In genomic region chr2:131053851-131054645, GRCm38 (mm10) we compare ENCODE assay signal across 8 mouse cellular contexts. TPM values are rescaled to one million over a fixed set of nuclear protein-coding genes. Genes with fewer than 3 reads are reported as not detected.
A peak's percentile ranks its signal among the peaks of the same experiment; 100 is the strongest.
DNase-seq lines count a peak whose midpoint lies in the region; ATAC-seq lines count a peak whose summit lies in the region.

No protein-coding gene starts in this region.

- no peak for ATAC-seq in heart, embryonic 13.5 days (ENCODE audit: extremely low read depth, insufficient number of reproducible peaks, low FRiP score, low TSS enrichment)
- ATAC-seq in hindbrain, embryonic 16.5 days, result peak; percentile 37
- ATAC-seq in neural tube, embryonic 11.5 days (ENCODE audit: insufficient read depth, low FRiP score, low TSS enrichment), result no peak

- no peaks in the 10 kb centered on the region for H3K9me3 ChIP-seq in heart, embryonic 13.5 days
- H3K9me3 ChIP-seq in hindbrain, embryonic 16.5 days (ENCODE audit: control insufficient read depth, low read length), result no peaks in the 10 kb centered on the region
- H3K9me3 ChIP-seq in neural tube, embryonic 11.5 days (ENCODE audit: control insufficient read depth, low read length), result no peaks in the 10 kb centered on the region

- WGBS in heart, embryonic 13.5 days, result 2% methylated on average over 45 of the region's 45 CpGs
- WGBS in hindbrain, embryonic 16.5 days, result 2% methylated on average over 45 of the region's 45 CpGs
- WGBS in neural tube, embryonic 11.5 days, result 1% methylated on average over 45 of the region's 45 CpGs

- no peak overlapping the region for H3K27ac ChIP-seq in heart, embryonic 13.5 days (replicated peaks)
- H3K27ac ChIP-seq in hindbrain, embryonic 16.5 days (ENCODE audit: low read depth, low read length), result no peak overlapping the region
- H3K27ac ChIP-seq in neural tube, embryonic 11.5 days (ENCODE audit: low read depth, low read length), result no peak overlapping the region

- no peak for DNase-seq in heart, postnatal 10 days
- peak; percentile 48 for DNase-seq in embryo, embryonic 10.5 days (ENCODE audit: low spot score)
- DNase-seq in neural tube, embryonic 11.5 days (ENCODE audit: low spot score), result peak; percentile 55
- DNase-seq in urinary bladder, postnatal 36 days (ENCODE audit: low spot score in 2 of 2), result no peak
- DNase-seq in cerebellum, postnatal 36 days, result no peak
- no peak for DNase-seq in cerebellum, adult 9-11 months

- H3K4me3 ChIP-seq in heart, embryonic 13.5 days, result peak overlapping the region; percentile 44
- H3K4me3 ChIP-seq in hindbrain, embryonic 16.5 days (ENCODE audit: low read length), result peak overlapping the region; percentile 33
- peak overlapping the region; percentile 0; the same call in 1 of the 2 replicates for H3K4me3 ChIP-seq in neural tube, embryonic 11.5 days (ENCODE audit: low read depth, low read length)

- H3K27me3 ChIP-seq in heart, embryonic 13.5 days (replicated peaks), result peaks cover 80% of the 10 kb centered on the region
- H3K27me3 ChIP-seq in hindbrain, embryonic 16.5 days (replicated peaks; ENCODE audit: control insufficient read depth, insufficient read depth, low read length), result peaks cover 40% of the 10 kb centered on the region
- peaks cover 39% of the 10 kb centered on the region for H3K27me3 ChIP-seq in neural tube, embryonic 11.5 days (ENCODE audit: control insufficient read depth, insufficient read depth, low read length)

- peaks cover 39% of the 10 kb centered on the region for H3K4me1 ChIP-seq in heart, embryonic 13.5 days
- peaks cover 15% of the 10 kb centered on the region for H3K4me1 ChIP-seq in hindbrain, embryonic 16.5 days (ENCODE audit: control insufficient read depth, insufficient read depth, low read depth, low read length)
- no peaks in the 10 kb centered on the region for H3K4me1 ChIP-seq in neural tube, embryonic 11.5 days (ENCODE audit: control insufficient read depth, insufficient read depth, low read length)

- H3K36me3 ChIP-seq in heart, embryonic 13.5 days, result no peaks in the 10 kb centered on the region
- H3K36me3 ChIP-seq in hindbrain, embryonic 16.5 days (ENCODE audit: control insufficient read depth, insufficient read depth, low read length), result no peaks in the 10 kb centered on the region
- no peaks in the 10 kb centered on the region for H3K36me3 ChIP-seq in neural tube, embryonic 11.5 days (ENCODE audit: control insufficient read depth, insufficient read depth, low read length)

- intact Hi-C loops in heart, postnatal 10 days (cut with DNase I), result loop anchor here (10.0 kb wide), 1 partner anchor 201 kb away; no protein-coding TSS in a partner anchor

- peak overlapping the region; percentile 64 for H3K9ac ChIP-seq in heart, embryonic 13.5 days
- peak overlapping the region; percentile 28; the same call in 1 of the 2 replicates for H3K9ac ChIP-seq in hindbrain, embryonic 16.5 days (ENCODE audit: low read depth, low read length)
- no peak overlapping the region for H3K9ac ChIP-seq in neural tube, embryonic 11.5 days (ENCODE audit: low read length)

- H3K4me2 ChIP-seq in heart, embryonic 13.5 days, result peak overlapping the region; percentile 65
- H3K4me2 ChIP-seq in hindbrain, embryonic 16.5 days (ENCODE audit: low read length), result peak overlapping the region; percentile 56
- H3K4me2 ChIP-seq in neural tube, embryonic 11.5 days (ENCODE audit: low read depth), result peak overlapping the region; percentile 23

RNA-seq across cellular contexts. Expression of gene Adam33, which starts 9.6 kb away (rescaled TPM):
- 11.7 and 12.8 TPM in 2 replicates for polyA plus RNA-seq in heart, embryonic 13.5 days (2015; fragmentation: Nextera tagmentation; extraction: Ambion mirVana)
- total RNA-seq in heart, postnatal 10 days (2021), result 1 to 10 TPM in 1 of 2 experiments, under 1 TPM in 1; 0.92 to 1.8 TPM
- 1.6 and 2.3 TPM in 2 replicates for polyA plus RNA-seq in hindbrain, embryonic 16.5 days (2015; fragmentation: Nextera tagmentation; extraction: Ambion mirVana)
- polyA plus RNA-seq in neural tube, embryonic 11.5 days (2014; fragmentation: Nextera tagmentation; extraction: Ambion mirVana), result 0.37 and 0.72 TPM in 2 replicates

RNA-seq across cellular contexts. Expression of gene Gfra4, which starts 11.2 kb away (rescaled TPM):
- polyA plus RNA-seq in heart, embryonic 13.5 days (2015; fragmentation: Nextera tagmentation; extraction: Ambion mirVana), result 3.2 and 3.4 TPM in 2 replicates
- total RNA-seq in heart, postnatal 10 days (2021), result 1 to 10 TPM; 3.8 to 6.8 TPM
- polyA plus RNA-seq in hindbrain, embryonic 16.5 days (2015; fragmentation: Nextera tagmentation; extraction: Ambion mirVana), result 48.4 and 53.5 TPM in 2 replicates
- 5.5 and 7.4 TPM in 2 replicates for polyA plus RNA-seq in neural tube, embryonic 11.5 days (2014; fragmentation: Nextera tagmentation; extraction: Ambion mirVana)

RNA-seq across cellular contexts. Expression of gene Siglec1, which starts 32.5 kb away (rescaled TPM):
- 0.31 and 0.33 TPM in 2 replicates for polyA plus RNA-seq in heart, embryonic 13.5 days (2015; fragmentation: Nextera tagmentation; extraction: Ambion mirVana)
- total RNA-seq in heart, postnatal 10 days (2021), result under 1 TPM; 0.64 to 0.77 TPM
- 0.15 and 0.24 TPM in 2 replicates for polyA plus RNA-seq in hindbrain, embryonic 16.5 days (2015; fragmentation: Nextera tagmentation; extraction: Ambion mirVana)
- polyA plus RNA-seq in neural tube, embryonic 11.5 days (2014; fragmentation: Nextera tagmentation; extraction: Ambion mirVana), result 0.04 and 0.12 TPM in 2 replicates

Comparison
In these comparisons a context has a peak if more than half of its experiments do, and no peak if none do; other contexts are left out.
1. DNase-seq: peak in embryo, embryonic 10.5 days (single experiment) and neural tube, embryonic 11.5 days (single experiment); none in heart, postnatal 10 days (0 of 2), urinary bladder, postnatal 36 days (0 of 2), cerebellum, postnatal 36 days (0 of 2) and cerebellum, adult 9-11 months (single experiment).
2. Peak in every context shown above with its lines, with median percentiles within 50 percentile points of each other: H3K4me2 ChIP-seq and H3K4me3 ChIP-seq.